27 mouse cellular contexts compared by ENCODE assay signal in the genomic region with DNA sequence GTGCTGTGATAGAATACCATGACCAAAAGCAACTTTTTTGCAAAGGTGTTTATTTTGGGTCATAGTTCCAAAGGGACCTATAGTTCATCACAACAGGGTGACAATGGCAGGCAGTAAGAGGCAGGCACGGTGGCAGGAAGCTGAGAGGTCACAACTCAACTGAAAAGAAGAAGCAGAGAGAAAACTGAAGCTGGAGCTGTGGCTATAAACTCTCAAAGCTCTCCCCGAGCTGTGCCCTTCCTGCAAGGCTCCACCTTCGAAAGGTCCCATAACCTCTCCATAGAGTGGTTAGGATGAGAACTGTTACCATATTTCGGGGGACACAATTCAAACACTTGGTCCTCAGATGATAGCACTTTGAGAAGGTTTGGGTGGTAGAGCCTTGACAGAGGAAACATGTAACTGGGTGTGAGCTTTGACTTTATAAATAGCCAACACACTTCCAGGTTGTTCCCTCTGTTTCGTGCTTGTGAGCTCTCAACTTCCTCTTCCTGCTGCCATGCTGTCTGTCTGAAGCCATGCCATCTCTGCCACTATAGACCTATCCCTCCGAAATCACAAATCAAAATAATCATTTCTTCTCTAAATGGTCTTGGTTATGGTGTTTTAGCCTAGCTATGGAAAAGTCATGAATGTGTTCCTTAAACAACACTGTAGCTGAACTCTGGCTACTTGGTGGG.
A peak's percentile ranks its signal among the peaks of the same experiment; 100 is the strongest.
DNase-seq lines count a peak whose midpoint lies in the region; ATAC-seq and TF ChIP-seq lines count a peak whose summit lies in the region.
"Had no signal": no experiment of that assay in that cellular context is flagged by ENCODE, and none has a peak within 500 bp of the region (broad histone marks: within the 10 kb centered on the region; RNA-seq: fewer than 3 reads in every experiment).

No protein-coding gene starts in this region.

- H3K9me3 ChIP-seq in midbrain, postnatal 0 days (ENCODE audit: low read length), result no peaks in the 10 kb centered on the region
- H3K9me3 ChIP-seq: forebrain, embryonic 10.5 days; forebrain, embryonic 13.5 days; heart, embryonic 10.5 days; heart, embryonic 13.5 days had no signal

- intact Hi-C loops in heart, postnatal 36 days (cut with DNase I), result no loop called here

- TF ChIP-seq CTCF in spleen, adult 2 months (IDR thresholded peaks at IDR 0.05; ENCODE audit: extremely low read depth, insufficient read depth, insufficient read length, insufficient replicate concordance), result no peak
- no peak for TF ChIP-seq CTCF in midbrain, postnatal 0 days (IDR thresholded peaks at IDR 0.05)

- no peak overlapping the region for H3K4me2 ChIP-seq in midbrain, postnatal 0 days (ENCODE audit: low read depth, low read length, poor library complexity, severe bottlenecking)
- H3K4me2 ChIP-seq: forebrain, embryonic 13.5 days; heart, embryonic 13.5 days; hindbrain, embryonic 14.5 days had no signal

- H3K36me3 ChIP-seq in spleen, adult 2 months (ENCODE audit: control insufficient read depth, insufficient read depth, low read length), result no peaks in the 10 kb centered on the region
- no peaks in the 10 kb centered on the region for H3K36me3 ChIP-seq in splenic B cell, adult 2 months (ENCODE audit: control insufficient read depth, insufficient read depth, low read length, poor library complexity, severe bottlenecking)
- H3K36me3 ChIP-seq in midbrain, postnatal 0 days (ENCODE audit: insufficient read depth, low read length), result no peaks in the 10 kb centered on the region
- H3K36me3 ChIP-seq: forebrain, embryonic 10.5 days; G1E; heart, embryonic 10.5 days; heart, embryonic 13.5 days had no signal

- no peak overlapping the region for H3K4me3 ChIP-seq in spleen, adult 2 months (ENCODE audit: extremely low read depth, insufficient read depth, insufficient read length)
- no peak overlapping the region for H3K4me3 ChIP-seq in midbrain, postnatal 0 days (ENCODE audit: low read depth, low read length)
- H3K4me3 ChIP-seq: forebrain, embryonic 10.5 days; forebrain, embryonic 13.5 days; gastrocnemius, adult 2 months; heart, adult 2 months; heart, embryonic 10.5 days; heart, embryonic 13.5 days had no signal

- no peak for TF ChIP-seq POLR2A in spleen, adult 2 months (IDR thresholded peaks at IDR 0.05; ENCODE audit: low read depth, low read length)

- H3K27me3 ChIP-seq in spleen, adult 2 months (ENCODE audit: control insufficient read depth, insufficient read depth, low read length), result no peaks in the 10 kb centered on the region
- H3K27me3 ChIP-seq in splenic B cell, adult 2 months (ENCODE audit: control insufficient read depth, insufficient read depth, low read length, poor library complexity, severe bottlenecking), result no peaks in the 10 kb centered on the region; the same call in 1 of the 2 replicates
- no peaks in the 10 kb centered on the region for H3K27me3 ChIP-seq in midbrain, postnatal 0 days (ENCODE audit: insufficient read depth, low read length)
- H3K27me3 ChIP-seq: CH12.LX; heart, embryonic 13.5 days had no signal

- ATAC-seq in hematopoietic stem cell, adult 5-6 weeks (replicated peaks in 1 of 2; ENCODE audit: insufficient read depth in 1 of 2, low FRiP score in 2 of 2, low TSS enrichment in 1 of 2, low read depth in 1 of 2, poor library complexity in 2 of 2, severe bottlenecking in 2 of 2), result peak; percentile 46 to 51
- ATAC-seq in megakaryocyte progenitor cell, adult 5-6 weeks (replicated peaks; ENCODE audit: poor library complexity), result peak; percentile 55
- no peak for ATAC-seq in midbrain, postnatal 0 days (ENCODE audit: low FRiP score)
- ATAC-seq: forebrain, embryonic 13.5 days; forebrain, postnatal 0 days; hindbrain, postnatal 0 days; inflammation-experienced regulatory T-cells, adult 6 months had no signal

- 38% methylated on average over 6 of the region's 6 CpGs for WGBS in spleen, adult 2 months
- 90% methylated on average over 6 of the region's 6 CpGs for WGBS in midbrain, postnatal 0 days

- H3K9ac ChIP-seq in midbrain, postnatal 0 days (replicated peaks; ENCODE audit: low read length, poor library complexity, severe bottlenecking), result no peak overlapping the region
- H3K9ac ChIP-seq: forebrain, embryonic 13.5 days; forebrain, postnatal 0 days; heart, embryonic 13.5 days; hindbrain, embryonic 14.5 days had no signal

- H3K4me1 ChIP-seq in spleen, adult 2 months (ENCODE audit: control insufficient read depth, insufficient read depth, insufficient read length), result peaks cover 6% of the 10 kb centered on the region; the same call in 1 of the 2 replicates
- no peaks in the 10 kb centered on the region for H3K4me1 ChIP-seq in midbrain, postnatal 0 days (ENCODE audit: insufficient read depth, low read length)

- no peak for DNase-seq in spleen, adult 2 months (ENCODE audit: low read depth in 1 of 2, low spot score in 2 of 2)
- DNase-seq in spleen, postnatal 4 days (ENCODE audit: low spot score in 2 of 2), result no peak
- DNase-seq in splenic B cell, adult 2 months (ENCODE audit: low read depth, low spot score), result peak; percentile 25
- no peak for DNase-seq in heart, postnatal 36 days
- DNase-seq in midbrain, postnatal 0 days (ENCODE audit: low spot score), result no peak
- DNase-seq in thymus, postnatal 4 days, result no peak
- DNase-seq: adrenal gland, adult 2 months; adrenal gland, postnatal 14 days; cerebellum, adult 11-12 months; cerebellum, adult 8-10 months; cerebellum, postnatal 10 days; cerebellum, postnatal 36 days; forebrain, postnatal 0 days; gastrocnemius, adult 2 months; gastrocnemius, postnatal 14 days; heart, adult 2 months had no signal

- peak overlapping the region; percentile 44; the same call in 1 of the 2 replicates for H3K27ac ChIP-seq in spleen, adult 2 months (ENCODE audit: insufficient read depth, low read length)
- no peak overlapping the region for H3K27ac ChIP-seq in midbrain, postnatal 0 days (ENCODE audit: low read depth, low read length)
- H3K27ac ChIP-seq: forebrain, embryonic 10.5 days; forebrain, embryonic 13.5 days; gastrocnemius, adult 2 months; heart, adult 2 months; heart, embryonic 10.5 days; heart, embryonic 13.5 days; hindbrain, embryonic 14.5 days; hindbrain, postnatal 0 days had no signal
